ENCODE assay signal across 22 mouse cellular contexts in genomic region chr9:26461081-26461480, GRCm38 (mm10).
DNase-seq lines count a peak whose midpoint lies in the region; ATAC-seq lines count a peak whose summit lies in the region.
"Had no signal": no experiment of that assay in that cellular context is flagged by ENCODE, and none has a peak within 500 bp of the region (broad histone marks: within the 10 kb centered on the region; RNA-seq: fewer than 3 reads in every experiment).

No protein-coding gene starts in this region.

- no peaks in the 10 kb centered on the region for H3K36me3 ChIP-seq in forebrain, embryonic 14.5 days (ENCODE audit: control insufficient read depth, insufficient read depth, low read length)
- H3K36me3 ChIP-seq in forebrain, embryonic 15.5 days = no peaks in the 10 kb centered on the region
- no peaks in the 10 kb centered on the region for H3K36me3 ChIP-seq in midbrain, embryonic 14.5 days (ENCODE audit: control insufficient read depth, insufficient read depth, low read length)
- no peaks in the 10 kb centered on the region for H3K36me3 ChIP-seq in midbrain, embryonic 16.5 days (ENCODE audit: control insufficient read depth, insufficient read depth, low read length)
- H3K36me3 ChIP-seq: embryonic facial prominence, embryonic 13.5 days; heart, embryonic 12.5 days; hindbrain, embryonic 10.5 days had no signal

- 0 out of 2 replicates have a peak, but pooled peaks have one; percentile 37 for ATAC-seq in forebrain, embryonic 14.5 days
- no peak for ATAC-seq in forebrain, embryonic 15.5 days (replicated peaks)
- ATAC-seq in midbrain, embryonic 14.5 days (ENCODE audit: low FRiP score, low TSS enrichment) = no peak
- ATAC-seq in midbrain, embryonic 16.5 days = no peak
- ATAC-seq: forebrain, embryonic 13.5 days; hindbrain, embryonic 16.5 days; inflammation-experienced regulatory T-cells, adult 6 months; intestine, postnatal 0 days; Patski had no signal

- H3K9me3 ChIP-seq in forebrain, embryonic 14.5 days (replicated peaks; ENCODE audit: control insufficient read depth, low read length) = no peaks in the 10 kb centered on the region
- H3K9me3 ChIP-seq in forebrain, embryonic 15.5 days = no peaks in the 10 kb centered on the region
- no peaks in the 10 kb centered on the region for H3K9me3 ChIP-seq in midbrain, embryonic 14.5 days (ENCODE audit: control insufficient read depth, low read length)
- H3K9me3 ChIP-seq in midbrain, embryonic 16.5 days (replicated peaks; ENCODE audit: control insufficient read depth, low read length, poor library complexity, severe bottlenecking) = no peaks in the 10 kb centered on the region
- H3K9me3 ChIP-seq: embryonic facial prominence, embryonic 13.5 days; forebrain, embryonic 13.5 days; heart, embryonic 12.5 days; hindbrain, embryonic 10.5 days had no signal

- no peak overlapping the region for H3K4me2 ChIP-seq in forebrain, embryonic 14.5 days (ENCODE audit: low read length)
- H3K4me2 ChIP-seq in forebrain, embryonic 15.5 days (replicated peaks) = no peak overlapping the region
- no peak overlapping the region for H3K4me2 ChIP-seq in midbrain, embryonic 14.5 days (ENCODE audit: low read length)
- H3K4me2 ChIP-seq in midbrain, embryonic 16.5 days (ENCODE audit: low read length) = no peak overlapping the region
- H3K4me2 ChIP-seq: embryonic facial prominence, embryonic 13.5 days; forebrain, embryonic 13.5 days; heart, embryonic 12.5 days had no signal

- WGBS in forebrain, embryonic 14.5 days = 8% methylated on average over 2 of the region's 2 CpGs
- WGBS in forebrain, embryonic 15.5 days = 0% methylated on average over 2 of the region's 2 CpGs
- 7% methylated on average over 2 of the region's 2 CpGs for WGBS in midbrain, embryonic 14.5 days
- WGBS in midbrain, embryonic 16.5 days = 8% methylated on average over 2 of the region's 2 CpGs

- no peak overlapping the region for H3K9ac ChIP-seq in forebrain, embryonic 14.5 days (ENCODE audit: low read length)
- no peak overlapping the region for H3K9ac ChIP-seq in forebrain, embryonic 15.5 days (replicated peaks)
- no peak overlapping the region for H3K9ac ChIP-seq in midbrain, embryonic 14.5 days (replicated peaks; ENCODE audit: low read length)
- no peak overlapping the region for H3K9ac ChIP-seq in midbrain, embryonic 16.5 days (ENCODE audit: low read depth, low read length)
- H3K9ac ChIP-seq: embryonic facial prominence, embryonic 13.5 days; forebrain, embryonic 13.5 days; heart, embryonic 12.5 days had no signal

- H3K27me3 ChIP-seq in forebrain, embryonic 14.5 days (replicated peaks; ENCODE audit: control insufficient read depth, insufficient read depth, low read length) = no peaks in the 10 kb centered on the region
- no peaks in the 10 kb centered on the region for H3K27me3 ChIP-seq in forebrain, embryonic 15.5 days
- H3K27me3 ChIP-seq in midbrain, embryonic 14.5 days (ENCODE audit: control insufficient read depth, insufficient read depth, low read length) = no peaks in the 10 kb centered on the region
- no peaks in the 10 kb centered on the region for H3K27me3 ChIP-seq in midbrain, embryonic 16.5 days (ENCODE audit: control insufficient read depth, insufficient read depth, low read depth, low read length)
- H3K27me3 ChIP-seq: CH12.LX; embryonic facial prominence, embryonic 13.5 days; forebrain, embryonic 13.5 days; heart, embryonic 12.5 days; Patski had no signal

- H3K27ac ChIP-seq in forebrain, embryonic 14.5 days (ENCODE audit: low read depth, low read length) = no peak overlapping the region
- H3K27ac ChIP-seq in forebrain, embryonic 15.5 days (replicated peaks) = no peak overlapping the region
- H3K27ac ChIP-seq in midbrain, embryonic 14.5 days (replicated peaks; ENCODE audit: low read depth, low read length) = no peak overlapping the region
- H3K27ac ChIP-seq in midbrain, embryonic 16.5 days (ENCODE audit: low read length) = no peak overlapping the region
- H3K27ac ChIP-seq: embryonic facial prominence, embryonic 13.5 days; forebrain, embryonic 13.5 days; heart, adult 2 months; hindbrain, embryonic 10.5 days had no signal

- no peak overlapping the region for H3K4me3 ChIP-seq in forebrain, embryonic 14.5 days (ENCODE audit: low read depth, low read length)
- H3K4me3 ChIP-seq in forebrain, embryonic 15.5 days = no peak overlapping the region
- H3K4me3 ChIP-seq in midbrain, embryonic 14.5 days (replicated peaks; ENCODE audit: low read depth, low read length) = no peak overlapping the region
- H3K4me3 ChIP-seq in midbrain, embryonic 16.5 days (ENCODE audit: low read depth, low read length) = no peak overlapping the region
- H3K4me3 ChIP-seq: embryonic facial prominence, embryonic 13.5 days; forebrain, embryonic 13.5 days; heart, adult 2 months; heart, embryonic 12.5 days; hindbrain, embryonic 10.5 days had no signal

- no peaks in the 10 kb centered on the region for H3K4me1 ChIP-seq in forebrain, embryonic 14.5 days (ENCODE audit: control insufficient read depth, insufficient read depth, low read length)
- H3K4me1 ChIP-seq in forebrain, embryonic 15.5 days = no peaks in the 10 kb centered on the region; the same call in 1 of the 2 replicates
- no peaks in the 10 kb centered on the region for H3K4me1 ChIP-seq in midbrain, embryonic 14.5 days (ENCODE audit: control insufficient read depth, insufficient read depth, low read length)
- no peaks in the 10 kb centered on the region for H3K4me1 ChIP-seq in midbrain, embryonic 16.5 days (ENCODE audit: control insufficient read depth, insufficient read depth, low read length)
- H3K4me1 ChIP-seq: embryonic facial prominence, embryonic 13.5 days; heart, embryonic 12.5 days had no signal

- DNase-seq in forebrain, embryonic 14.5 days (ENCODE audit: low spot score) = peak; percentile 21
- DNase-seq in midbrain, embryonic 14.5 days = peak; percentile 2
- peak; percentile 23 for DNase-seq in embryo, embryonic 11 days
- no peak for DNase-seq in spleen, adult 18-20 months
- no peak for DNase-seq in right cerebral cortex, adult 2 months (ENCODE audit: low spot score in 2 of 2)
- DNase-seq: adrenal gland, adult 2 months; adrenal gland, postnatal 25 days; cerebellum, adult 2 months; cerebellum, postnatal 10 days; gastrocnemius, postnatal 14 days; heart, adult 2 months had no signal

Comparison
In these comparisons a context has a peak if more than half of its experiments do, and no peak if none do; other contexts are left out.
1. DNase-seq: peak in forebrain, embryonic 14.5 days (single experiment), midbrain, embryonic 14.5 days (single experiment) and embryo, embryonic 11 days (single experiment); none in spleen, adult 18-20 months (0 of 2) and right cerebral cortex, adult 2 months (0 of 2).